Mouse (Mus musculus): Measurements from ENCODE around the gene Ocrl. TPM values are rescaled to one million over a fixed set of nuclear protein-coding genes. Genes with fewer than 3 reads are reported as not detected.

Ocrl gene
- polyA plus RNA-seq, 1 experiment from 2014 or later: 21.0 TPM

DNA sequence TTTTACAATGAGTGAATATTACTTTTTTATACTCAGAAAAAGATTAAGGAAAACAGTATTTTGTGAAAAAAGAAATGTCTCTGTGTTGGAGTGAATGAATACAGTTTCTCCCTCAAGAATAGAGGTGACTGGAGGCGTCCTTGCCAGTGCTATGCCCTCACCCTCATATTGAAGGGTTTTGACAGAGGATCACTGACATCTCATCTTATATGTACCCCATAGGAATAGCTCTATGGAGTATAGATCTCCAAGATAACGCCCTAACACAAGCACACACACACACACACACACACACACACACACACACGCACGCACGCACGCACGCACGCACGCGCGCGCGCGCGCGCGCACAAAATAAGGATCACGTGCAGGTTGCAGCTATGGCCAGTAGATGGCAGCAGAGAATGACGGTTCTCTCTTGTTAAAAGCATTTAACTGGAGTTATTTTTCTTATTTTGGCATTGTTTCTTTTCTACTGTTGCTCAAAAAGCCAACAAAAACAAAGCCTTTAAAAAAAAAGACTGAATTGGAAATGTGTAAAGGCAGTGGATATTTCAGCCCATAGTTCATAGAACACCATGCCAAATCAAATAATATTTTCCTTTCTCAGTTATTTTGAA lies 72.9 kb downstream of the Ocrl start:
- Histone ChIP-seq H3K4me1 (ENCODE audit: control insufficient read depth, insufficient read depth, low read length) (no peaks in the 10 kb centered on the region), H3K4me2 (ENCODE audit: low read depth, low read length) (0 out of 2 replicates have a peak overlapping the region, but pooled peaks have one; percentile 4), H3K36me3 (replicated peaks; ENCODE audit: control insufficient read depth, insufficient read depth, low read depth, low read length) (no peaks in the 10 kb centered on the region), H3K9me3 (replicated peaks; ENCODE audit: control insufficient read depth, low read length) (no peaks in the 10 kb centered on the region), H3K27me3 (ENCODE audit: control insufficient read depth, insufficient read depth, low read length) (no peaks in the 10 kb centered on the region), H3K9ac (replicated peaks; ENCODE audit: low read length) (no peak overlapping the region), H3K4me3 (ENCODE audit: low read depth, low read length) (0 out of 2 replicates have a peak overlapping the region, but pooled peaks have one; percentile 12), H3K27ac (replicated peaks; ENCODE audit: low read depth, low read length) (no peak overlapping the region)
- peak; percentile 67 for DNase-seq (ENCODE audit: low spot score)
- no peak for ATAC-seq (replicated peaks; ENCODE audit: insufficient number of reproducible peaks, low FRiP score, low TSS enrichment, low read depth)
- 11% methylated on average over 19 of the region's 19 CpGs for WGBS

DNA sequence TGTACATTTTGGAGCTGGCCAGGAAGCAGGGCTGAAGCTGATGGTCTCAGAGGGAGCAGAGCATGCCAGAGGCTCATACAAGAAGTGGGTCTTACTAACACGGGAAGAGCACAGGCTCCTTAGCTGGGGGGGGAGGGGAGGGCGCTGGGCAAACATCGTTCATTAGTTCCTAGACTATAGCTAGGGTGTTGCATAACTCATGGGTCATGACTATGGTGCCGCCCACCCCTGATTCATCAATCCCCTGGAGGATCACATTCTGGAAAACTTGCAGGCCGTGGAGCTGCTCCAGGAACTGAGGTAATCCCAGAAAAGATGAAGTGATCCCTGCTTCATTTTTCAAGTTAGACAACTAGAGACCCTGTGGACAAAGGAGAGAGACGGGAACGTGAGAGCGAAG lies 75.8 kb downstream of the Ocrl start:
- no peak for ATAC-seq (replicated peaks; ENCODE audit: insufficient number of reproducible peaks, low FRiP score, low TSS enrichment, low read depth)
- Histone ChIP-seq H3K4me2 (ENCODE audit: low read depth, low read length) (no peak overlapping the region), H3K4me3 (ENCODE audit: low read depth, low read length) (no peak overlapping the region), H3K4me1 (ENCODE audit: control insufficient read depth, insufficient read depth, low read length) (no peaks in the 10 kb centered on the region), H3K27ac (replicated peaks; ENCODE audit: low read depth, low read length) (no peak overlapping the region), H3K9me3 (replicated peaks; ENCODE audit: control insufficient read depth, low read length) (no peaks in the 10 kb centered on the region), H3K9ac (replicated peaks; ENCODE audit: low read length) (no peak overlapping the region), H3K36me3 (replicated peaks; ENCODE audit: control insufficient read depth, insufficient read depth, low read depth, low read length) (no peaks in the 10 kb centered on the region), H3K27me3 (ENCODE audit: control insufficient read depth, insufficient read depth, low read length) (no peaks in the 10 kb centered on the region)
- WGBS: 82% methylated on average over 8 of the region's 8 CpGs
- no peak for DNase-seq (ENCODE audit: low spot score)

DNA sequence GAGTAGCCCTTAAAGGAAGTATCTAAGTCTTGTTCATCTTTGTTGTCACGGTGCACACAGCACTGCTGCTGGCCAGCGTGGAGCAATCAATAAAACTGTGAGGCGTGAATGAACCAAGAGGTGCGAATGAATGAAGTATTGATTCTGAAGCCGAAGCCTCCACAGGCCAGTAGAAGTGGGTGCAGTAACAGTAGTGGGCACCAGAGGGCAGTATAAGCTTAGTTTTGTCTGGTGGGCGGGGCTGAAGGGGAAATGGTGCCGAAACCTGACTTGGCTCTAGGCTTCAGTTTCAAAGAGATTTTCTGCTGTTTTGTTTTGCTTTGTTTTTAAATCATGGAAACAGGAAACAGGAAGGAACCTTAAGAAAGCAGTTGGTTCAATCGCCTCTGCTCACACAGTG lies 80.4 kb downstream of the Ocrl start:
- Histone ChIP-seq H3K4me2 (ENCODE audit: low read depth, low read length) (no peak overlapping the region), H3K27ac (replicated peaks; ENCODE audit: low read depth, low read length) (no peak overlapping the region), H3K36me3 (replicated peaks; ENCODE audit: control insufficient read depth, insufficient read depth, low read depth, low read length) (no peaks in the 10 kb centered on the region), H3K27me3 (ENCODE audit: control insufficient read depth, insufficient read depth, low read length) (no peaks in the 10 kb centered on the region), H3K9me3 (replicated peaks; ENCODE audit: control insufficient read depth, low read length) (no peaks in the 10 kb centered on the region), H3K4me1 (ENCODE audit: control insufficient read depth, insufficient read depth, low read length) (no peaks in the 10 kb centered on the region), H3K9ac (replicated peaks; ENCODE audit: low read length) (no peak overlapping the region), H3K4me3 (ENCODE audit: low read depth, low read length) (no peak overlapping the region)
- ATAC-seq (replicated peaks; ENCODE audit: insufficient number of reproducible peaks, low FRiP score, low TSS enrichment, low read depth): no peak
- peak; percentile 79 for DNase-seq (ENCODE audit: low spot score)
- WGBS: 27% methylated on average over 8 of the region's 8 CpGs

DNA sequence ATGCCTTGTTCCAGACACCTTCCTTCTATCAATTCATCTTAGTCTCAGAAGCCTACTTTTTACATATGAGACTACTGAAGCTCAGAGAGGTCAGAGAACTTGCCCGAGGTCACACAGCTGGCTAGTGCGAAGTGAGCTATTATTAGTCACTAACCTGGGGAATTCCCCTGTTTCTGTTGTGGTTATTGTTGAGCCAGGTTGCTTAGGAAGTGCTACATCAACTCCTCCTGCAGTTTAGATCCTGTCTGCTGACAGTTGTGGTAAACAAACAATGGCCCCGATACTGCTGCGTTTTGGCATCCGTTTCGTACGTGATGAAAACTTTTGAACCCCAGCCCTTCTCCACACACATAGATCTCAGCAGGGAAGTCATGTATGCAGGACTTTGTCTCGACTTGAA lies 86.2 kb downstream of the Ocrl start:
- no peak overlapping the region for H3K4me2 ChIP-seq (ENCODE audit: low read depth, low read length)
- no peaks in the 10 kb centered on the region for H3K36me3 ChIP-seq (replicated peaks; ENCODE audit: control insufficient read depth, insufficient read depth, low read depth, low read length)
- no peak overlapping the region for H3K27ac ChIP-seq (replicated peaks; ENCODE audit: low read depth, low read length)
- no peaks in the 10 kb centered on the region for H3K27me3 ChIP-seq (ENCODE audit: control insufficient read depth, insufficient read depth, low read length)
- 84% methylated on average over 8 of the region's 8 CpGs for WGBS
- H3K4me1 ChIP-seq (ENCODE audit: control insufficient read depth, insufficient read depth, low read length): no peaks in the 10 kb centered on the region
- ATAC-seq (replicated peaks; ENCODE audit: insufficient number of reproducible peaks, low FRiP score, low TSS enrichment, low read depth): no peak
- no peak overlapping the region for H3K9ac ChIP-seq (replicated peaks; ENCODE audit: low read length)
- H3K9me3 ChIP-seq (replicated peaks; ENCODE audit: control insufficient read depth, low read length): no peaks in the 10 kb centered on the region
- H3K4me3 ChIP-seq (ENCODE audit: low read depth, low read length): no peak overlapping the region
- no peak for DNase-seq (ENCODE audit: low spot score)

DNA sequence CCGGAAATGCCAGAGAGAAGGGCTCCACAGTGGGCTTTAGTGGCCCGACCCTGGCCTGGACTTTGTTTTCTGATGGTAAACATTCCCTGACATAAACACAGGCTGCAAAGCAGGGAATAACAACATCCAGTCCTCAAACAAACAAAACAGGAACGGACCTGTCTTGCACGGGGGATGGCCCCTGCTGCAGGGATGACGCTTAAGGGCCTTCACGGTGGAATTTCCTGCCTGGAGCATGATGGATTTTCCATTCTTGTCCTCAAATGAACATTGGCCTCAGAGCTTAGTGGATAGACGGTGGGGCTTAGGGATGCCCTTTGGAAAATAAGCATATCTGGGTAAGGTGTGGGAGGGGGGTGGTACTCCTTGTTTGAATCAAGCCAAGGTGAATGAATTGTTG lies 89.0 kb downstream of the Ocrl start:
- H3K27me3 ChIP-seq (ENCODE audit: control insufficient read depth, insufficient read depth, low read length): no peaks in the 10 kb centered on the region
- WGBS: 65% methylated on average over 7 of the region's 7 CpGs
- no peak for DNase-seq (ENCODE audit: low spot score)
- no peak overlapping the region for H3K9ac ChIP-seq (replicated peaks; ENCODE audit: low read length)
- H3K27ac ChIP-seq (replicated peaks; ENCODE audit: low read depth, low read length): no peak overlapping the region
- H3K4me3 ChIP-seq (ENCODE audit: low read depth, low read length): no peak overlapping the region
- no peaks in the 10 kb centered on the region for H3K36me3 ChIP-seq (replicated peaks; ENCODE audit: control insufficient read depth, insufficient read depth, low read depth, low read length)
- no peaks in the 10 kb centered on the region for H3K4me1 ChIP-seq (ENCODE audit: control insufficient read depth, insufficient read depth, low read length)
- no peak for ATAC-seq (replicated peaks; ENCODE audit: insufficient number of reproducible peaks, low FRiP score, low TSS enrichment, low read depth)
- no peak overlapping the region for H3K4me2 ChIP-seq (ENCODE audit: low read depth, low read length)
- no peaks in the 10 kb centered on the region for H3K9me3 ChIP-seq (replicated peaks; ENCODE audit: control insufficient read depth, low read length)

DNA sequence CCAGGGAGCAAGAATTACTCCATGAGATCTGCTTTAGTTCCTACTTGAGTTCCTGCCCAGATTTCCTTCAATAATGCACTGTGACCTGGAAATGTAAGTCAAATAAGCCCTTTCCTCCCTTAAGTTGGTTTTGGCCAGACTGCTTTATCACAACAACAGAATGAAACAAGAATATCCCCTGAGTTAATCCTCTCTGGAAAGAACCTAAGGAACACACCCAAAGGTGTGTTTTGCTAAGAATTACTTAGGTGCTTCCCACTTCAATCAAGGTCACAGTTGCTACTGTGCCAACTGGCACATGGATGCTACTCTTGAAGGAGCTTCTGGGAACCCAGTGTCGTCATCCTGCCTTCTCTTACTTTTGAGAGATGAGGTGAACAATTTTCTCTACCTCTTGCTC lies 92.6 kb downstream of the Ocrl start:
- no peaks in the 10 kb centered on the region for H3K9me3 ChIP-seq (replicated peaks; ENCODE audit: control insufficient read depth, low read length)
- H3K27ac ChIP-seq (replicated peaks; ENCODE audit: low read depth, low read length): no peak overlapping the region
- no peak overlapping the region for H3K4me3 ChIP-seq (ENCODE audit: low read depth, low read length)
- WGBS: 82% methylated on average over 1 of the region's 1 CpGs
- H3K4me1 ChIP-seq (ENCODE audit: control insufficient read depth, insufficient read depth, low read length): no peaks in the 10 kb centered on the region
- H3K4me2 ChIP-seq (ENCODE audit: low read depth, low read length): no peak overlapping the region
- DNase-seq (ENCODE audit: low spot score) (no peak), ATAC-seq (replicated peaks; ENCODE audit: insufficient number of reproducible peaks, low FRiP score, low TSS enrichment, low read depth) (no peak)
- H3K9ac ChIP-seq (replicated peaks; ENCODE audit: low read length): no peak overlapping the region
- H3K36me3 ChIP-seq (replicated peaks; ENCODE audit: control insufficient read depth, insufficient read depth, low read depth, low read length): no peaks in the 10 kb centered on the region
- H3K27me3 ChIP-seq (ENCODE audit: control insufficient read depth, insufficient read depth, low read length): no peaks in the 10 kb centered on the region

DNA sequence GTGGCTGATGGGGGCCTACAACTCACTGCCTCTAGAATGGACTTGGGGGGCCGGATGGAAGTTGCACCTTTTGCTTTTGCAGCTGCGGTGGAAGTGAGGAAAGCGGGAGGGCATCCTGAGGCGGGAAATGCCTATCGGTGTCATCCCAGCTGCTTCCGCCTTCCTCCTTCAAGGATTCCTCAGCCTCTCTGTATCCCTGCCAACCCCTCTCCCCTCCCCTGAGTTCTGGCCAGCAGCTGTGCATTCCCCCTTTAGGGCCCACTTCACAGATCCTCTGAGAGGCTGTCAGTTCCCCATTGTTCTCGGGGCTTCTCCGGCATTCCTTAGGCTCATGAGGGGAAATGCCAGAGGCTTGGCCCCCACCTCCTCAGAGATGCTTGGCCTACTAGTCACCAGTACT lies 93.9 kb downstream of the Ocrl start:
- no peaks in the 10 kb centered on the region for H3K27me3 ChIP-seq (ENCODE audit: control insufficient read depth, insufficient read depth, low read length)
- no peak for DNase-seq (ENCODE audit: low spot score)
- WGBS: 58% methylated on average over 8 of the region's 8 CpGs
- H3K36me3 ChIP-seq (replicated peaks; ENCODE audit: control insufficient read depth, insufficient read depth, low read depth, low read length): no peaks in the 10 kb centered on the region
- H3K4me3 ChIP-seq (ENCODE audit: low read depth, low read length): no peak overlapping the region
- H3K4me2 ChIP-seq (ENCODE audit: low read depth, low read length): no peak overlapping the region
- H3K9ac ChIP-seq (replicated peaks; ENCODE audit: low read length): no peak overlapping the region
- no peaks in the 10 kb centered on the region for H3K9me3 ChIP-seq (replicated peaks; ENCODE audit: control insufficient read depth, low read length)
- no peak overlapping the region for H3K27ac ChIP-seq (replicated peaks; ENCODE audit: low read depth, low read length)
- 0 out of 2 replicates have a peak, but pooled peaks have one; percentile 18 for ATAC-seq (replicated peaks; ENCODE audit: insufficient number of reproducible peaks, low FRiP score, low TSS enrichment, low read depth)
- no peaks in the 10 kb centered on the region for H3K4me1 ChIP-seq (ENCODE audit: control insufficient read depth, insufficient read depth, low read length)

DNA sequence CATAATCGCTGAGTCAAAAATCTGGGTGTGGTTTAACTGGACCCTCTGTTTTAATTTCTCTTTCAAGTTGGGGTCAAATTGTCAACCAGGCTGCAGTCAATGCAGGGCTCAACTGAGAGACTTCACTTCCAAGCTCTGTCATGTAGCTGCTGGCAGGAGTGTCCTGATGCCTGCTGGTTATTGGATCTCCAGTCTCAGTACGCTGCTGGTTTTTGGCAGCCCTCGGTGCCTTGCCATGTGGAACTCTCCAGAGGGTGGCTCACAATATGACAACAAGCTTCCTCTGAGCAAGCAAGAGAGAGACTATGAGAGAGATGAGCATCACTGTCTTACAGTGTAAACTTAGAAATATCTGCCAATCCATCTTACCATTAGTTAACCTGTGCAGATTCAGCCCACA lies 99.5 kb downstream of the Ocrl start:
- no peak overlapping the region for H3K4me3 ChIP-seq (ENCODE audit: low read depth, low read length)
- no peak overlapping the region for H3K4me2 ChIP-seq (ENCODE audit: low read depth, low read length)
- no peaks in the 10 kb centered on the region for H3K4me1 ChIP-seq (ENCODE audit: control insufficient read depth, insufficient read depth, low read length)
- H3K36me3 ChIP-seq (replicated peaks; ENCODE audit: control insufficient read depth, insufficient read depth, low read depth, low read length): no peaks in the 10 kb centered on the region
- no peak overlapping the region for H3K9ac ChIP-seq (replicated peaks; ENCODE audit: low read length)
- 93% methylated on average over 3 of the region's 3 CpGs for WGBS
- no peak for ATAC-seq (replicated peaks; ENCODE audit: insufficient number of reproducible peaks, low FRiP score, low TSS enrichment, low read depth)
- no peaks in the 10 kb centered on the region for H3K9me3 ChIP-seq (replicated peaks; ENCODE audit: control insufficient read depth, low read length)
- H3K27ac ChIP-seq (replicated peaks; ENCODE audit: low read depth, low read length): no peak overlapping the region
- no peak for DNase-seq (ENCODE audit: low spot score)
- no peaks in the 10 kb centered on the region for H3K27me3 ChIP-seq (ENCODE audit: control insufficient read depth, insufficient read depth, low read length)
